Mouse (Mus musculus) kidney, adult 2 months (tissue): ENCODE measurements around the gene Gpc6.

Experiments
- CTCF ChIP-seq: fragments of 200-500 bp; conservative IDR thresholded peaks from 2 replicates; pipeline ENCODE4 v1.5.1; 2011; ENCODE audit warnings: low read depth, mild to moderate bottlenecking, control low read depth, low read length, moderate library complexity, mixed read lengths; ENCODE audit not compliant: insufficient read depth, insufficient read length
- POLR2A ChIP-seq: fragments of 200-500 bp; IDR thresholded peaks from one replicate; pipeline ENCODE4 v1.6.1; 2011; ENCODE audit warnings: low read depth, low read length, control low read depth

GRCm38 (mm10) chr14:117061078-117061477, 136.0 kb downstream of the Gpc6 start:
- TF ChIP-seq POLR2A (no peak), CTCF (no peak)
